Mouse (Mus musculus): Measurements from ENCODE around the gene Pate2. TPM values are rescaled to one million over a fixed set of nuclear protein-coding genes. Genes with fewer than 3 reads are reported as not detected.
A peak's percentile ranks its signal among the peaks of the same experiment; 100 is the strongest.
"Not testable (repeated sequence)": the region's sequence is repeated elsewhere in the genome, so short reads cannot be mapped to it uniquely, and the experiment has no call there.

Pate2 gene
- total RNA-seq, 4 experiments from 2014 or later, result not detected

- no peak for DNase-seq (ENCODE audit: low spot score in 2 of 2)
Observed at GRCm38 (mm10) chr9:35556494-35557102, 13.5 kb upstream of the Pate2 start.

GRCm38 (mm10) chr9:35558257-35559008, 11.7 kb upstream of the Pate2 start, which contains the start of the genes Ddx25 and Pus3:
Ddx25 (minus strand) TSS chr9:35558528.
Pus3 (plus strand) TSS chr9:35558595.
- no peak for DNase-seq (ENCODE audit: low spot score in 2 of 2)

- DNase-seq (ENCODE audit: low spot score in 2 of 2), result peak; percentile 40 to 51
Observed at GRCm38 (mm10) chr9:35559009-35559890, 10.8 kb upstream of the Pate2 start.

- no peak for DNase-seq (ENCODE audit: low spot score in 2 of 2)
Observed at GRCm38 (mm10) chr9:35561076-35561475, 9.0 kb upstream of the Pate2 start.

- DNase-seq (ENCODE audit: low spot score in 2 of 2), result no peak
Observed at GRCm38 (mm10) chr9:35561583-35561982, 8.5 kb upstream of the Pate2 start.

- DNase-seq (ENCODE audit: low spot score in 2 of 2), result no peak
Observed at GRCm38 (mm10) chr9:35564536-35565240, 5.4 kb upstream of the Pate2 start.

GRCm38 (mm10) chr9:35567995-35568394, 2.1 kb upstream of the Pate2 start:
- DNase-seq (ENCODE audit: low spot score in 2 of 2), result no peak

- no peak for DNase-seq (ENCODE audit: low spot score in 2 of 2)
Observed at GRCm38 (mm10) chr9:35570663-35571062, 579 bp downstream of the Pate2 start.

GRCm38 (mm10) chr9:35574416-35574815, 4.3 kb downstream of the Pate2 start:
- DNase-seq (ENCODE audit: low spot score in 2 of 2), result no peak

- no peak for DNase-seq (ENCODE audit: low spot score in 2 of 2)
Observed at GRCm38 (mm10) chr9:35587674-35588073, 17.6 kb downstream of the Pate2 start.

GRCm38 (mm10) chr9:35592903-35593302, 22.8 kb downstream of the Pate2 start:
- no peak for DNase-seq (ENCODE audit: low spot score in 2 of 2)

GRCm38 (mm10) chr9:35607647-35608405, 37.7 kb downstream of the Pate2 start:
- DNase-seq (ENCODE audit: low spot score in 2 of 2), result no peak

GRCm38 (mm10) chr9:35611841-35612240, 41.8 kb downstream of the Pate2 start, which contains the start of gene Pate4:
Pate4 (minus strand) TSS chr9:35611941.
- no peak for DNase-seq (ENCODE audit: low spot score in 2 of 2)

- no peak for DNase-seq (ENCODE audit: low spot score in 2 of 2)
Observed at GRCm38 (mm10) chr9:35614005-35614404, 43.9 kb downstream of the Pate2 start.

- DNase-seq (ENCODE audit: low spot score in 2 of 2), result not testable (repeated sequence)
Observed at GRCm38 (mm10) chr9:35616784-35617183, 46.7 kb downstream of the Pate2 start.

- DNase-seq (ENCODE audit: low spot score in 2 of 2), result no peak
Observed at GRCm38 (mm10) chr9:35632981-35633380, 62.9 kb downstream of the Pate2 start.

- no peak for DNase-seq (ENCODE audit: low spot score in 2 of 2)
Observed at GRCm38 (mm10) chr9:35648102-35648501, 78.0 kb downstream of the Pate2 start, which contains the start of gene Pate3. Pate3 (minus strand) TSS chr9:35648202.

GRCm38 (mm10) chr9:35673557-35673956, 103.5 kb downstream of the Pate2 start:
- no peak for DNase-seq (ENCODE audit: low spot score in 2 of 2)

- no peak for DNase-seq (ENCODE audit: low spot score in 2 of 2)
Observed at GRCm38 (mm10) chr9:35687013-35687412, 116.9 kb downstream of the Pate2 start, which contains the start of gene Pate1. Pate1 (minus strand) TSS chr9:35687390.

- no peak for DNase-seq (ENCODE audit: low spot score in 2 of 2)
Observed at GRCm38 (mm10) chr9:35691924-35692323, 121.8 kb downstream of the Pate2 start.

Measured in gastrocnemius, adult 8-10 months (tissue).